Mouse (Mus musculus) frontal cortex, postnatal 10 days (tissue): ENCODE data around the gene Inpp4a.

ENCODE experiments used
- DNase-seq, 2 experiments: peaks; one replicate each; pipeline ENCODE4 v3.0.0; 2022; ENCODE audit warnings: low spot score in 2 of 2, mixed read lengths in 1 of 2

Gene Inpp4a

DNA sequence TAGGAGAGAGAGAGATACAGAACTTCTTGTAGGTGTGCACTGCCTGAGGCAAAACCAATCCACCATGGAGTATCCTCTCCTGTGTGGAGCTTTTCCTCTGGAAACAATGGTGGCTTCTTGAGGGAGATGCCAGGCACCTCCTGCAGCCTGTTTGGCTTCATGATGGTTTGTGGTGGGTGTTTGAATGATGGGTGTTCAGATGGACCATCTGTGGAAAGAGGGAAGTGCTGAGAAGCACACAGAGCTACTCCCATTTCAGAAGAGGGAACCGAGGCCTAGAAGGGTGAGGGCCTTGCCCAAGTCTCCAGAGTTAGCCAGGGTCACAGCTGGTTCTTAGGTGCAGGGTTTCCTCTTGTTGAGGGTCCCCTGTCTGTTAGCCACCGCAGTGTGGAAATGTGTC, 23.0 kb downstream of the Inpp4a start:
- no peak for DNase-seq

DNA sequence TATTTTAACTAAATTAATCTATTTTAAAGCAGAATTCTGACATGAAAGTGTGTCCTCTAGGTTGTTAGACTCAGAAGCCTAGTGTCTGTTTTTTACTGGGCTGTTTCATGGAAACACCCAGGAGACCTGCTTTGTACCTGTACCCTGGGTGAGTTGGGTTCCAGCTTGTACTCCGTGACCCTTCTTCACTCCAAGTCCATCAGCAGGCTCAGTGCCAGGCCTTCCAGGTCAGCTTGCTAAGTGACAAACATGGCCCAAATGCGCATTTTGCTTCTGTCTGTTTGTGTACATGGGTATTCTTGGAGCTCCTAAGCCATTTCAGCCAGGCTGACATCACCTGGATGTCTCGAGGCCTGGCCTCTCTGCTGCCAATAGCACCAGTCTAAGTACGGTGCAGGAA, 23.5 kb downstream of the Inpp4a start:
- no peak for DNase-seq

DNA sequence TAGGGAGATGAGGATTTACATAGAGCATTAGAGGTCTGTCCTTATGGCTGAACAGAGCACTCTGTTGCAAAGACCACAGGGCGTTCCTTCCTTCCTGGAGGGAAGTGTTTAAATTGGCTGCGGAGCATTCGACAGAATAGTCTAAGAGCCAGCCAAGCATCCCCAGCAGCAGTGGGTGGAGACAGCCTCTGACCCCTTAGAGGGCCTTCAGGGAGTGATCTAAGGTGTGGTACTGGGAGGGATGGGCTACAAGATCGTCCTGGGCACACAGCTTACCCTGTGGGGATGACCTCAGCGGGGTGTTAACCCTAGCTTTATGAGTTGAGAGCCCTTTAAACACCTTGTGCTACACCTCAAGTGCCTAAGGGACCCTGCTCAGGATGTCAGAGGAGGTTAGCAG, 24.9 kb downstream of the Inpp4a start:
- DNase-seq: no peak

DNA sequence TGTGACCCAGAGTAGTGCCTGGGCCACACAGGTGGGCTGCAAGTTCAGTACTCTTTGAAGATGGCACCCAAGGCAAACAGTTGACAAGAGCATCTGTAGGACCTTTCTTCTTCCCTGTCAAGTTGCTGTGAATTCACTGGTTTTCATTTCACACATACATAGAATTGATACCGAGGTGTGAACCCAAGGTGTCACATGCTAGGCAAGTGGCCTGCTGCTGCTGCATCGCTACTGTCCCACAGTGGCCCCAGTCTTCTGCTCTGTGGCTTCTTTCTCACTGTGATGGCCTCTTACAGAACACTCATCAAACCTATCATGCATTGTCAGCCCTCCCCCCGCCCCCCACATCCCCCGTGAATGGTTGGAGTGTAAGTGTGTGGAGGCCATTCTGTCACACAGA, 27.6 kb downstream of the Inpp4a start:
- no peak for DNase-seq

- DNase-seq: no peak
These were observed 29.5 kb downstream of the Inpp4a start for GRCm38 (mm10) chr1:37329132-37329531.

GRCm38 (mm10) chr1:37329831-37330230, 30.2 kb downstream of the Inpp4a start:
- no peak for DNase-seq

- no peak for DNase-seq
These were observed 33.1 kb downstream of the Inpp4a start for GRCm38 (mm10) chr1:37332756-37333155.

GRCm38 (mm10) chr1:37333741-37334440, 34.2 kb downstream of the Inpp4a start:
- DNase-seq: no peak

- no peak for DNase-seq
These were observed 36.4 kb downstream of the Inpp4a start for GRCm38 (mm10) chr1:37336022-37336421.

DNA sequence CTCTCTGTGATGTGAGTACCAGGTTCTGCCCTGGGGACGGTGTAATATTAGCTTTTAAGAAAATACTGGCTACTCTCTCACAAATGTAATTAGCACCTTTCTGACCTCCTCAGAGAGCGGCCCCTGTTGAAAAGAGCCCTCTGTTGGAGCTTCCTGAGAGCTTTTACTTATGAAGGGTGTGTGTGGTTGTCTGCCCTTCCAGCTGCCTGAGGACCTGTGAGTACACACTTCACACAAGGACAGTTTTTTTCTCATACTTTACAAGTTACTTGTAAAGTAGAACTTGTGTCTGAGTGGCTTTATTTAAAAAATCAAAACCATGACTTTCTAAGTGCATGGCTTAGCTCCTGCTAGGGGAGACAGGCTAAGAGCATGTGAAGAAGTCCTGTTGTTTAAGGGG, 37.1 kb downstream of the Inpp4a start:
- no peak for DNase-seq

DNA sequence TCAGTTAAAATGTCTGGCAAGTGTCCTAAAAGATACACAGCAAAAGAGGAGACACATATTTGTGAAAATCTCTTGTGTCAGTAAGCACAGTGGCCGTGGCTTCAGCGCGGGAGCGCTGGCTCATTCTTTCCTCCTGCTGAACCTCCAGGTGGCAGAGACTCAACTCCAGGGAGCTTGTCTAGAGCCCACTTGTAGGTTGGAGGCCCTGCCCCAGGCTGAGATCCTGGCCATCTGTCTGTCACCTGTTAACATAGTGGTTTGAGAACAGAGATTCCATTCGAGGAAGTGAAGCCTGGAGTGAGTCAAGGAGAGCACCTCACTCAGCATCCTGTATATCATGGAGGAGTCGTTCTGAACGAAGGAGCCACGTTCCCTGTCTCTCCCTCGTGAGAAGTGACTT, 37.6 kb downstream of the Inpp4a start:
- DNase-seq: no peak

GRCm38 (mm10) chr1:37339144-37339543, 39.5 kb downstream of the Inpp4a start:
- DNase-seq: no peak

DNA sequence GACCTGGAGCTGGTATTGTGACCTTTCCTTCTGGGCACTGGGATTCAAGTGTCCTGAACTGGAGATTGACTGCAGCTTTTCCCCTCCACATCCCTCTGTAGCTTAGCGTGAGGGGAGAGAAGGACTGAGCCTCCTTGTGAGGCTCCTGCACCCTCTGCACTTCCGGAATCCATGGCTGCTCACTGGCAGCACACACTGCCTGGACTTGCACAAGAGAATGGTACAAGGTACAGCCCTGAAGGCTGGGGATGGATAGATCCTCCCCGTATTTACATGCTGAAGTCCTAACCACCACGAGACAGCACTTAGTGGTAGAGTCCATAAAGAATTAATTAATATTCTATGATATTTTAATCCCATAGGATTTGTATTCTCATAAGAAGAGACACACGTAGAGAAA, 41.7 kb downstream of the Inpp4a start:
- DNase-seq: no peak

GRCm38 (mm10) chr1:37341914-37342313, 42.2 kb downstream of the Inpp4a start:
- DNase-seq: no peak

DNA sequence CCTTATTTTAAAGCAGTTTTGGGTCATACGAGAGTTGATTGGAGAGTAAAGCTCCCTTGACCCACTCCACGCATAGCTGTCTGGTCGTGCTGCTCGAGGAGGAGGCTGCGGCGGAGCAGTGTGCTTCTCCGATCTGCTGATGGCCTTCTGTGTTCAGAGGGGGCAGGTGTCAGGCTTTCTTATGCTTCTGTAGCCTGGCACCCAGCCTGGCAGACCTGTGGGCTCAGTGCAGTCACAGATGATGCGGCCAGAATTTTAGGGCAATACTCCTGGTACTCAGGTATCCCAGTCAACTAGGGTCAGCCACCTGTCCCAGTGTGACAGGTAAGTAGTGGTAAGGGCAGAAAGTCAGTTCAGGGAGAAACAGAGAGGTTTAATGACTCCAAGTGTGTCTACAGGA, 42.9 kb downstream of the Inpp4a start:
- no peak for DNase-seq

DNA sequence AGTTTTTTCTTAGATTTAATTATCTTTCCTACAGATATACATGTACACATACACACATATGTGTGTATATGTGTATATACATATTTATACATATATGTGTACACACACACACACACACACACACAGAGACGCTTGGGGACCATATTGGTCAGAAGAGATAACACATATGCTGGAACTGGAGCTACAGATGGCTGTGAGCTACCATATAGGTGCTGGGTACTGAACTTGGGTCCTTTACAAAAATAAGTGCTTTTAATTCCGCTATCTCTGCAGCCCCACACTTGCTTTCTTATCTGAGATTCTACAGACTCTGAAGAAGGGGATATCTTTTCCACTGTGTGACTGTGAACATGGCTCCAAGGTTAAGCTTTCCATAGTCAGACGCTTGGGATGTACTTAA, 43.6 kb downstream of the Inpp4a start:
- DNase-seq: no peak

DNA sequence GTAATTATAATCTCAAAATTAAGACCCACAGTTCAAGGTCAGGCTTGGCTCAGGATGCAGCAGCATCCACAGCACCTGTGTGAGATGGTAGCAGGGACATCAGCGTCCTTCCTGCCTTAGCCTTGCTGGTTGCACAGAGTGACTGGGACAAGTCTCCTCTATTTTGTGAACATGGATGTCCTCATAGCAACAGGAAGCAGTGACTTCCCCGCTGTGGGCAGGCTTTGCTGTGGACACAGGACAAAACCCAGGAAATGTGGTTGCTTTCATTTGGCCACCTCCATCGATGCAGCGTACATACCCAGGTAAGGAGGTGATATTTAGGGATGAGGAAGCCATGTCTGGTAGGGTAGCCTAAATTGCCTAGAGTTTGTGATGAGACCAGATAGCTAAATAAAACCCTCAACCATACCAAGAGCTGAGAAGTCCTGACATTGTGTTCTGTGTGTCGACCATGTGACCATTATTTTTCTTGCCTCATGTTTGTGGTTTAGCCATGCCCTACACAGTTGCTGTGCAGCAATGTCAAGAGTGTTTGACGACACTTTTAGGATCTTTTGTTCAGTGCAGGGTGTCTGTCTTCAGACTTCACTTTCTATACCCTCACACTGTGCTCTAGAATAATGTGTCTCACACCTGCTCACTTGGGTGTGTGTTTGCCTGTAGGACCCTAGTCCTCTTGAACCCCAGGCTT, 44.7 kb downstream of the Inpp4a start:
- no peak for DNase-seq

- no peak for DNase-seq
These were observed 47.9 kb downstream of the Inpp4a start for GRCm38 (mm10) chr1:37347361-37348080.

DNA sequence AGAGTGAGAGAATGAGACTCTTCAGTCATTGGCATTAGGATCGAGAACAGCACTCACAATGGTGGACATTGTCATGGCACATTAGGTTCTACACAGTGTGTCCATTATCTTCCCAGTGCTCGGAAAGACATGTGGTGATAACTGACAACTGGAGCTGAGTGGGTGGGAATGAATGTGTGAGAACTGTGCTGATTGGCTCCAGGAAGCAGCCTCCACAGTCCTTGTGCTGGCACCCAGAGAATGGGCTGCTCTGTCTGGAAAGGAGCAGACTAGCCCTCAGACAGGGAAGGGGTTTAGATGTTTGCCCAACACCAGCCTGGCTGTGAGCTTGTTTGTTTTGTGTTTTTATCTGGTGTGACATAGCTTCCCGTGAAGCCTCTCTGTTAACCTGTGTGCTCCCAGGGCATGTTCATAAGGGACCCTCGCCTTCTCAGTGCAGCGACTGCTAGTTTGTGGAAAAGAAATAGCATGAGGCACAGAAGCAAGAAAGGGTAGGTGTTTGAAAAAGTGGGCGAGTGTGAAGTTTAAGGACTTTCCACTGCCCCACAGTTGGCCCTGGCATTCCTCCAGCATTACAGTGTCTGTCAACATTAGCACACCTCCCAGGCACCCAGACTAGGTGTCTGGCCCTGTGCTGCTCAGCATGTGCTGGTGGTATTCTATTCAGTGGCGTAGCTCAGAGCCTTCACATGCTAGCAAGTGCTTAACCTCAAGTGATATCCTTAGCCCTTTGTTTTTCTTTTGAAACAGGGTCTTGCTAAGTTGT, 51.4 kb downstream of the Inpp4a start:
- DNase-seq: no peak

- no peak for DNase-seq
These were observed 52.3 kb downstream of the Inpp4a start for GRCm38 (mm10) chr1:37351961-37352360.

DNA sequence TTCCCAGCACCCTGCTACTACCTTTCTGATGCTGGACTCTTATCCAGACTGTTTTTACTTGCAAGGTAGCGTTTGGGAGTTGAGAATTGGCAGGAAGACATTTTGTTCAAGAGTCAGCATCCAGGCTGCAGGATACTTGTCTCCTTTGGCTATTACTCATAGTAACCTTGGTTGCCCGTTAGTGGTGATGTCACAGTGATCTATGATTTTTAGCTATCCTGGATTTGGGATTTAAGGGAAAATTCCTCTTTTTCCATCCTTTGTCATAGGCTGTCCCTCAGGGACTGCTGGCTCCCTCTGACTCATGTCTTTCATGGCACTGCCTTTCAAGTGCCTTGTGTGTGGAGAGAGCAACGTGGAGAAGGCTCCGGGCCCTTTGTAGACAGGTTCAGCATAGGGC, 53.8 kb downstream of the Inpp4a start:
- DNase-seq: no peak

- DNase-seq: no peak
These were observed 55.8 kb downstream of the Inpp4a start for GRCm38 (mm10) chr1:37355492-37355891.
